Mouse (Mus musculus) adrenal gland, postnatal 14 days (tissue): Measurements from ENCODE around the gene Ccs. TPM values are rescaled to one million over a fixed set of nuclear protein-coding genes. Genes with fewer than 3 reads are reported as not detected.

Experiments used
- DNase-seq: peaks from one replicate; pipeline ENCODE4 v3.0.0; 2021; ENCODE audit warnings: mixed read lengths
- total RNA-seq: library from RNA; stranded (reverse); gene quantifications from 2 replicates; pipeline ENCODE4 v1.2.3, GENCODE M21; 2021

Ccs gene
- total RNA-seq, 1 experiment from 2014 or later = 116 TPM

DNA sequence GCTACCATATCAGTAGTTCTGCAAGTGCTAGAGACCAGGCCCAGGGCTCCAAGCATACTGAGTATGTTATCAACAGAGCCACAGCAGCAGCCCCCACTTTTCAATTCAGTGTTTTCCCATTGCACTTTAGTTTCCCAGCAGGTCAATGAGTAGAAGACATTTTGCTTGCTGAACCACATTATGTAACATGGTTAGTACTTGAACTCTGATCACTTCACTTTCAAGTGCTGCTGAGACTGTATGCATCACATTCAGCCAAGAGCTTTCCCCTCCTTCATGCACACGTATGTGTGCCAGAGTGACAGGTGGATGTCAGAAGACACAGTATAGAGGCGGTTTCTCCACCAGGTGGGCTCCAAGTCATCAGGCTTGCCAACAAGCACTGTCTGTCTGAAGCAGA, 56.2 kb downstream of the Ccs start:
- no peak for DNase-seq

Other genes with a start within 250 kb of the Ccs start
- 6.1 and 7.6 TPM in 2 replicates for gene Lrfn4, start 223.7 kb downstream of the Ccs start, total RNA-seq
- 26.1 and 28.6 TPM in 2 replicates for gene Rce1, start 213.7 kb downstream of the Ccs start, total RNA-seq
- not detected in 2 replicates for gene Gm960, start 140.7 kb downstream of the Ccs start, total RNA-seq
- gene Sptbn2, start 128.2 kb downstream of the Ccs start, total RNA-seq = 3.3 and 5.9 TPM in 2 replicates
- 13.1 and 15.2 TPM in 2 replicates for gene Rbm4b, start 82.8 kb downstream of the Ccs start, total RNA-seq
- 57.2 and 60.3 TPM in 2 replicates for gene Rbm4, start 45.4 kb downstream of the Ccs start, total RNA-seq
- gene Gm21992, start 27.7 kb downstream of the Ccs start, total RNA-seq = 23.1 and 30.8 TPM in 2 replicates
- gene Rbm14, start 27.7 kb downstream of the Ccs start, total RNA-seq = 43.5 and 45.4 TPM in 2 replicates
- 0.19 TPM in 2 replicates for gene Ccdc87, start within 50 bp of the Ccs start, total RNA-seq
- gene Ctsf, start 15.8 kb upstream of the Ccs start, total RNA-seq = 261 and 277 TPM in 2 replicates
- gene Actn3, start 38.6 kb upstream of the Ccs start, total RNA-seq = 0.67 and 1.4 TPM in 2 replicates
- 15.1 and 17.2 TPM in 2 replicates for gene Zdhhc24, start 39.3 kb upstream of the Ccs start, total RNA-seq
- 10.3 and 11.0 TPM in 2 replicates for gene Bbs1, start 67.3 kb upstream of the Ccs start, total RNA-seq
- 69.2 and 87.7 TPM in 2 replicates for gene Dpp3, start 89.0 kb upstream of the Ccs start, total RNA-seq
- gene Peli3, start 103.8 kb upstream of the Ccs start, total RNA-seq = 5.3 and 5.6 TPM in 2 replicates
- 68.2 and 70.3 TPM in 2 replicates for gene Mrpl11, start 122.8 kb upstream of the Ccs start, total RNA-seq
- 0.26 TPM in 2 replicates for gene Npas4, start 151.0 kb upstream of the Ccs start, total RNA-seq
- gene Slc29a2, start 184.5 kb upstream of the Ccs start, total RNA-seq = 2.3 and 4.4 TPM in 2 replicates
- gene B4gat1, start 199.5 kb upstream of the Ccs start, total RNA-seq = 28.2 and 29.4 TPM in 2 replicates
- 0.56 and 1.5 TPM in 2 replicates for gene AC124502.3, start 199.6 kb upstream of the Ccs start, total RNA-seq
- 23.9 and 26.3 TPM in 2 replicates for gene Brms1, start 202.0 kb upstream of the Ccs start, total RNA-seq
- 3.0 and 3.9 TPM in 2 replicates for gene Rin1, start 211.1 kb upstream of the Ccs start, total RNA-seq
- gene Cd248, start 228.7 kb upstream of the Ccs start, total RNA-seq = 17.3 and 21.0 TPM in 2 replicates
- 2.0 and 2.5 TPM in 2 replicates for gene Tmem151a, start 246.2 kb upstream of the Ccs start, total RNA-seq
- 80.4 and 84.7 TPM in 2 replicates for gene Yif1a, start 249.2 kb upstream of the Ccs start, total RNA-seq